Mouse (Mus musculus) ES-Bruce4 (cell line): ENCODE measurements around the gene Gemin7. TPM values are rescaled to one million over a fixed set of nuclear protein-coding genes. Genes with fewer than 3 reads are reported as not detected.

Source experiments
- H3K27ac ChIP-seq: 2 replicates; pipeline ENCODE4 v1.5.1; 2012; ENCODE audit warnings: low read length, inconsistent platforms; ENCODE audit not compliant: insufficient read depth
- H3K27me3 ChIP-seq: 2 replicates; pipeline ENCODE4 v1.6.1; 2012; ENCODE audit warnings: mild to moderate bottlenecking, low read length, inconsistent platforms; ENCODE audit not compliant: control insufficient read depth, poor library complexity, insufficient read depth, severe bottlenecking
- H3K36me3 ChIP-seq: 2 replicates; pipeline ENCODE4 v1.6.1; 2012; ENCODE audit warnings: inconsistent platforms, mild to moderate bottlenecking, low read length, moderate library complexity; ENCODE audit not compliant: control insufficient read depth, poor library complexity, insufficient read depth, severe bottlenecking
- H3K4me1 ChIP-seq: one replicate; pipeline ENCODE4 v1.8.1; 2011; ENCODE audit warnings: low read length; ENCODE audit not compliant: control insufficient read depth, insufficient read depth
- H3K4me3 ChIP-seq: 2 replicates; pipeline ENCODE4 v1.5.1; 2011; ENCODE audit warnings: low read depth, mild to moderate bottlenecking, low read length
- H3K9ac ChIP-seq: 2 replicates; pipeline ENCODE4 v1.6.1; 2012; ENCODE audit warnings: low read depth, mild to moderate bottlenecking, inconsistent platforms; ENCODE audit not compliant: poor library complexity, severe bottlenecking
- H3K9me3 ChIP-seq: replicated peaks from 2 replicates; pipeline ENCODE4 v1.6.1; 2012; ENCODE audit warnings: mild to moderate bottlenecking, low read length, inconsistent platforms; ENCODE audit not compliant: control insufficient read depth, poor library complexity, insufficient read depth, severe bottlenecking
- CTCF ChIP-seq: IDR thresholded peaks from one replicate; pipeline ENCODE4 v1.8.1; 2011; ENCODE audit warnings: low read depth, low read length
- EP300 ChIP-seq: IDR thresholded peaks from 2 replicates; pipeline ENCODE4 v1.6.1; 2011; ENCODE audit warnings: low read depth, low read length; ENCODE audit not compliant: insufficient read depth
- POLR2A ChIP-seq: IDR thresholded peaks from one replicate; pipeline ENCODE4 v1.8.1; 2011; ENCODE audit warnings: low read length; ENCODE audit not compliant: insufficient read depth
- polyA plus RNA-seq: library from polyadenylated mRNA; stranded (reverse); fragments of >200 nt; gene quantifications from 2 replicates; pipeline ENCODE4 v1.2.4, GENCODE M21; 2011; ENCODE audit warnings: low read depth; ENCODE audit not compliant: missing spikeins, insufficient read depth, insufficient read length

Gemin7 gene
- polyA plus RNA-seq, 1 experiment = 30.5 TPM

DNA sequence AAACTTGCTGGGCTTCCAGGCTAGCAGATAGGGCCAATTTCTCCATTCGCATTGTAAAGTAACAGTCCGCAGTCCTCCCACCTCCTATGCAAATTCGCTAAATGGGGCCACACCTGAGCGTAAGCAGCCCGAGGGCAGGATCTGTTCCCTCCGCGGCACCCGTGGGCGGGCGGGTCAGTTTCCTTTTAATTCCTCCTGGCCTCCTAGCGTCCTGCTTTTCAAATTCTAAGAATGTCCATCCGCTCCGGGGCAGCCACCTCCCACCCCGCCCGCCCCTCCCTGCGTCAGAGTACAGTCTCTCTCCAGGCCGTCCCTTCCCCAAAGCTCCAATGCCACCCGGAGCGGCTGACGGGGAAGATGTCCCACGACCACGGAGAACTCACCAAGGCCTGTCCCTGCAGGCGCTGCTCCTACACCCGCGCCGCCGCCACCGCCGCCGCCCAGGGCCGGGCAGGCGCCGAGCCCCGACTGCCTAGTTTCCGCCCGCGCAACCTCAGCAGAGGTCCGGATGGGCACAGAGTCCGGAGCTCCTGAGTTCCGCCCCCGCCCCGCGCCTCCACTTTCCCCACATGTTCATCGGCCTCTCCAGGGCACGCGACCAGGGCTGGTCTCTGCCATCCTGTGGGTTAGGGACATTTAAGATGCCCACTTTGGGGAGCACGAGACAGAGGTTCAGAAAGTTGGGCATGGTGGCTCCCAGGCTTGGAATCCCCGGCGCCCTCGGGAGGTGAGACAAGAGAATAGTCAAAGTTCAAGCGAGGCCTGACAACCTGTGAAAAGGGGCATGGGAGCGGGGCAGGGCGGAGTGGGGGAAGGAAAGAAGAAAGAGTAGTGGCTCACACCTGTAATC is 4.2 kb downstream of the Gemin7 start:
- peak overlapping the region; percentile 65 for H3K4me3 ChIP-seq
- H3K4me1 ChIP-seq = peaks cover 10% of the 10 kb centered on the region
- H3K9me3 ChIP-seq = no peaks in the 10 kb centered on the region
- H3K9ac ChIP-seq = peak overlapping the region; percentile 66
- H3K36me3 ChIP-seq = no peaks in the 10 kb centered on the region
- TF ChIP-seq CTCF (no peak), EP300 (peak; percentile 94)
- peak overlapping the region; percentile 99 for H3K27ac ChIP-seq
- H3K27me3 ChIP-seq = no peaks in the 10 kb centered on the region

DNA sequence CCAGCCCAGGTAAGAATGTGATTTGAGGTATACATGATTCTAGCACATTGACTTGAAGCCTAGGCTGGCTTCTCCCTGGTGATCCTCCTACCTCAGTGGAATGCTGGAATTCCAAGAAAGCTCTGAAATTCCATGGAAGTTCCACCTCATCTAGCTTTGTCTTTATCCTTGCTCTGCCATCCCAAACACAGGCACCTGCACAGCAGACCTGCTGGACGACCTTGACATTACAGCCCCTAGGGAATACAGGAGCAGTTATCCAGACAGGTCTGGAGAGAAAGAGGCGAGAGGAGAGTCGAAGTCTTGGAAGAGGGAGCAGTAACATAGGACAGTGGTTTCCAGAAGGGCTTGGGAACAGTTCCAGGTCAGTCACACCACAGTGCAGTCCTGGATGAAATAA is 7.7 kb downstream of the Gemin7 start:
- H3K9ac ChIP-seq = no peak overlapping the region
- no peak overlapping the region for H3K4me3 ChIP-seq
- peaks cover 6% of the 10 kb centered on the region for H3K4me1 ChIP-seq
- H3K27ac ChIP-seq = peak overlapping the region; percentile 18; the same call in 1 of the 2 replicates
- no peaks in the 10 kb centered on the region for H3K9me3 ChIP-seq
- peaks cover 5% of the 10 kb centered on the region; the same call in 1 of the 2 replicates for H3K36me3 ChIP-seq
- no peaks in the 10 kb centered on the region for H3K27me3 ChIP-seq
- no peak for TF ChIP-seq CTCF
- no peak for TF ChIP-seq EP300
- TF ChIP-seq POLR2A = no peak

DNA sequence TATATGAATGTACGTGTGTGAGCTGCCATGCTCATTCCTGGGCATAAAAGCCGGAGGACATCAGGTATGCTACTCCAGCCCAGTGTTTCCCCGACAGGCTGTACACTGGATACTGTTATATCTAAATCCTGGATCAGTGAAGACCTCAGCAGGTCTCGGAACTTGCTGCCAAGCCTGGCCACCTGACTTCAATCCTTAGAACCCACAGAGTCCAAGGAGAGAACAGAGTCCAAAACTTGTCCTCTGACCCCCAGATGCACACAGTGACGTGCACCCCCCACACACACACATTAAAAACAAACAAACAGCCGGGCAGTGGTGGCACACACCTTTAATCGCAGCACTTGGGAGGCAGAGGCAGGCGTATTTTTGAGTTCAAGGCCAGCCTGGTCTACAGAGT is 10.0 kb downstream of the Gemin7 start:
- H3K36me3 ChIP-seq = peaks cover 5% of the 10 kb centered on the region; the same call in 1 of the 2 replicates
- no peak overlapping the region for H3K4me3 ChIP-seq
- H3K9me3 ChIP-seq = no peaks in the 10 kb centered on the region
- H3K9ac ChIP-seq = no peak overlapping the region
- no peak overlapping the region for H3K27ac ChIP-seq
- TF ChIP-seq POLR2A = no peak
- no peak for TF ChIP-seq CTCF
- no peak for TF ChIP-seq EP300
- H3K27me3 ChIP-seq = no peaks in the 10 kb centered on the region
- peaks cover 6% of the 10 kb centered on the region for H3K4me1 ChIP-seq

DNA sequence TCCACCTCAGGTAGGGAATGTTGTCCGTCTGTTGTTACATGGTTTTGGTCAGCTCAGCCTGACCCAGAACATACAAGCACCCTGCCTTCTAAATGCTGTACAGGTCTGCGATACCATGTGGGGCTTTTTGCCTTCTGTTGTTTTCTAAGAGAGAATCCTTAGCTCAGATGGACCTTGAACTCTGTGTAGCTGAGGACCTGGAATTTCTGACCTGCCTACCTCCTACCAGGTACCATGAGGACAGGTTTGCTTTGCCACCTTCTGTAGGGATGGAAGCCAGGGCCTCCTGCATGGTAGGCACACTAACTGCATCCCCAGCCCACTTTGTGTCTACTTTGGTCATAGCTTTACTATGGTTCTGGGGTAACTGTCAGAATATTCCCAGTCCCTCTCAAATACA is 11.6 kb downstream of the Gemin7 start:
- no peaks in the 10 kb centered on the region for H3K27me3 ChIP-seq
- no peak overlapping the region for H3K9ac ChIP-seq
- H3K27ac ChIP-seq = no peak overlapping the region
- H3K36me3 ChIP-seq = peaks cover 5% of the 10 kb centered on the region; the same call in 1 of the 2 replicates
- no peak for TF ChIP-seq EP300
- TF ChIP-seq CTCF = no peak
- TF ChIP-seq POLR2A = no peak
- H3K9me3 ChIP-seq = no peaks in the 10 kb centered on the region
- peaks cover 9% of the 10 kb centered on the region for H3K4me1 ChIP-seq
- H3K4me3 ChIP-seq = no peak overlapping the region

GRCm38 (mm10) chr7:19564455-19564854 is 12.9 kb downstream of the Gemin7 start:
- no peaks in the 10 kb centered on the region for H3K27me3 ChIP-seq
- peak; percentile 56 for TF ChIP-seq CTCF
- TF ChIP-seq EP300 = no peak
- H3K9ac ChIP-seq = no peak overlapping the region
- peaks cover 5% of the 10 kb centered on the region; the same call in 1 of the 2 replicates for H3K36me3 ChIP-seq
- H3K27ac ChIP-seq = no peak overlapping the region
- no peak overlapping the region for H3K4me3 ChIP-seq
- H3K9me3 ChIP-seq = no peaks in the 10 kb centered on the region
- H3K4me1 ChIP-seq = peaks cover 8% of the 10 kb centered on the region

DNA sequence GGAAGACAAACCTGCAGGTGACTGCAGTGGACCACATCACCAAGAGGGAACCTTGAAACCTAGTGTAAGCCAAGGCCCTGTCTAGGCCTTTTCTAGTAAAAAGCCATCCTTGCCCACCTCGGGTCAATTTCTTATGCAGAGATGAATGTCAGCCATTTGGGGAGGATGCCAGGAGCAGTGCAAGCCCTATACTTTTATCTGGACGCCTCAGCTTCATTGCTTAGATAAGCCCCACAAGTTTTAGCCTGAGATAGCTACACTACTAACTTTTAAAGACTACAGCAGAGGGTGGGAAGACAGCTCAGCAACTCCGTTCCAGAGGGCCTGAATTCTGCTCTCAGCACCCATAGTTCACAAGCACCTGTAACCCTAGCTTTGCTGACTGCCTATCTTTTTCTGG is 13.5 kb downstream of the Gemin7 start:
- H3K36me3 ChIP-seq = peaks cover 5% of the 10 kb centered on the region; the same call in 1 of the 2 replicates

More for the DNA sequence above, 13.5 kb downstream of the Gemin7 start:
- H3K4me1 ChIP-seq = peaks cover 8% of the 10 kb centered on the region
- TF ChIP-seq POLR2A (no peak), EP300 (no peak), CTCF (no peak)
- no peaks in the 10 kb centered on the region for H3K9me3 ChIP-seq
- no peak overlapping the region for H3K27ac ChIP-seq
- H3K4me3 ChIP-seq = no peak overlapping the region
- H3K27me3 ChIP-seq = no peaks in the 10 kb centered on the region
- H3K9ac ChIP-seq = no peak overlapping the region
